Mouse (Mus musculus): ENCODE measurements around the gene Arhgap28. TPM values are rescaled to one million over a fixed set of nuclear protein-coding genes. Genes with fewer than 3 reads are reported as not detected.

The Arhgap28 gene
- polyA plus RNA-seq (2016; fragmentation: Nextera tagmentation; extraction: Ambion mirVana) = 55.7 and 57.5 TPM in 2 replicates

- Histone ChIP-seq H3K36me3 (replicated peaks) (no peaks in the 10 kb centered on the region), H3K27me3 (replicated peaks; ENCODE audit: low read depth, poor library complexity, severe bottlenecking) (no peaks in the 10 kb centered on the region), H3K4me3 (peak within 1 kb of the TSS; percentile 81), H3K9me3 (0 out of 2 replicates have a peak, but pooled peaks cover 4% of the 10 kb centered on the region), H3K27ac (replicated peaks) (peak within 1 kb of the TSS; percentile 95), H3K4me1 (peaks cover 57% of the 10 kb centered on the region)
- WGBS = under 1% methylated on average over 65 of the region's 65 CpGs
- peak; percentile 96 for DNase-seq (ENCODE audit: low spot score)
These were observed at the start of gene Arhgap28 for GRCm38 (mm10) chr17:68003741-68004560. Arhgap28 (minus strand) TSS chr17:68004120.

GRCm38 (mm10) chr17:68046341-68046675, 42.4 kb upstream of the Arhgap28 start:
- DNase-seq (ENCODE audit: low spot score) = no peak
- no peaks in the 10 kb centered on the region for H3K9me3 ChIP-seq
- no peaks in the 10 kb centered on the region for H3K27me3 ChIP-seq (replicated peaks; ENCODE audit: low read depth, poor library complexity, severe bottlenecking)
- 0 out of 2 replicates have a peak overlapping the region, but pooled peaks have one; percentile 15 for H3K27ac ChIP-seq (replicated peaks)
- 72% methylated on average over 7 of the region's 7 CpGs for WGBS
- no peak overlapping the region for H3K4me3 ChIP-seq
- H3K36me3 ChIP-seq (replicated peaks) = no peaks in the 10 kb centered on the region
- H3K4me1 ChIP-seq = peaks cover 13% of the 10 kb centered on the region; the same call in 1 of the 2 replicates

GRCm38 (mm10) chr17:68045655-68046340, 41.9 kb upstream of the Arhgap28 start:
- no peak for DNase-seq (ENCODE audit: low spot score)
- Histone ChIP-seq H3K4me1 (peaks cover 13% of the 10 kb centered on the region; the same call in 1 of the 2 replicates), H3K4me3 (no peak overlapping the region), H3K36me3 (replicated peaks) (no peaks in the 10 kb centered on the region), H3K27ac (replicated peaks) (no peak overlapping the region), H3K27me3 (replicated peaks; ENCODE audit: low read depth, poor library complexity, severe bottlenecking) (no peaks in the 10 kb centered on the region), H3K9me3 (no peaks in the 10 kb centered on the region)
- WGBS = 66% methylated on average over 8 of the region's 8 CpGs

GRCm38 (mm10) chr17:68042377-68042776, 38.5 kb upstream of the Arhgap28 start:
- H3K9me3 ChIP-seq = no peaks in the 10 kb centered on the region
- H3K4me1 ChIP-seq = peaks cover 13% of the 10 kb centered on the region; the same call in 1 of the 2 replicates
- H3K36me3 ChIP-seq (replicated peaks) = no peaks in the 10 kb centered on the region
- no peak for DNase-seq (ENCODE audit: low spot score)
- no peaks in the 10 kb centered on the region for H3K27me3 ChIP-seq (replicated peaks; ENCODE audit: low read depth, poor library complexity, severe bottlenecking)
- 96% methylated on average over 4 of the region's 4 CpGs for WGBS
- no peak overlapping the region for H3K27ac ChIP-seq (replicated peaks)
- H3K4me3 ChIP-seq = no peak overlapping the region

- H3K27ac ChIP-seq (replicated peaks) = no peak overlapping the region
- no peaks in the 10 kb centered on the region for H3K9me3 ChIP-seq
- no peaks in the 10 kb centered on the region for H3K27me3 ChIP-seq (replicated peaks; ENCODE audit: low read depth, poor library complexity, severe bottlenecking)
- no peaks in the 10 kb centered on the region for H3K36me3 ChIP-seq (replicated peaks)
- 90% methylated on average over 1 of the region's 1 CpGs for WGBS
- DNase-seq (ENCODE audit: low spot score) = no peak
- H3K4me1 ChIP-seq = no peaks in the 10 kb centered on the region
- H3K4me3 ChIP-seq = no peak overlapping the region
These were observed 33.1 kb upstream of the Arhgap28 start for GRCm38 (mm10) chr17:68037011-68037410.

GRCm38 (mm10) chr17:68029495-68029894, 25.6 kb upstream of the Arhgap28 start:
- Histone ChIP-seq H3K27me3 (replicated peaks; ENCODE audit: low read depth, poor library complexity, severe bottlenecking) (no peaks in the 10 kb centered on the region), H3K4me1 (peaks cover 11% of the 10 kb centered on the region; the same call in 1 of the 2 replicates), H3K4me3 (no peak overlapping the region), H3K36me3 (replicated peaks) (no peaks in the 10 kb centered on the region), H3K27ac (replicated peaks) (no peak overlapping the region), H3K9me3 (no peaks in the 10 kb centered on the region)
- DNase-seq (ENCODE audit: low spot score) = no peak
- 89% methylated on average over 5 of the region's 5 CpGs for WGBS

- H3K4me1 ChIP-seq = peaks cover 12% of the 10 kb centered on the region; the same call in 1 of the 2 replicates
These were observed 24.6 kb upstream of the Arhgap28 start for GRCm38 (mm10) chr17:68028519-68028918.

GRCm38 (mm10) chr17:68024327-68024726, 20.4 kb upstream of the Arhgap28 start:
- WGBS = 71% methylated on average over 7 of the region's 7 CpGs
- no peak overlapping the region for H3K27ac ChIP-seq (replicated peaks)
- DNase-seq (ENCODE audit: low spot score) = no peak
- peaks cover 16% of the 10 kb centered on the region; the same call in 1 of the 2 replicates for H3K4me1 ChIP-seq
- no peak overlapping the region for H3K4me3 ChIP-seq
- H3K36me3 ChIP-seq (replicated peaks) = no peaks in the 10 kb centered on the region
- H3K27me3 ChIP-seq (replicated peaks; ENCODE audit: low read depth, poor library complexity, severe bottlenecking) = no peaks in the 10 kb centered on the region
- no peaks in the 10 kb centered on the region for H3K9me3 ChIP-seq

More at GRCm38 (mm10) chr17:68028519-68028918, 24.6 kb upstream of the Arhgap28 start:
- Histone ChIP-seq H3K27me3 (replicated peaks; ENCODE audit: low read depth, poor library complexity, severe bottlenecking) (no peaks in the 10 kb centered on the region), H3K36me3 (replicated peaks) (no peaks in the 10 kb centered on the region), H3K9me3 (no peaks in the 10 kb centered on the region), H3K4me3 (no peak overlapping the region), H3K27ac (replicated peaks) (no peak overlapping the region)
- WGBS = 94% methylated on average over 4 of the region's 4 CpGs
- DNase-seq (ENCODE audit: low spot score) = no peak

GRCm38 (mm10) chr17:68019466-68020065, 15.6 kb upstream of the Arhgap28 start:
- Histone ChIP-seq H3K4me1 (peaks cover 5% of the 10 kb centered on the region; the same call in 1 of the 2 replicates), H3K36me3 (replicated peaks) (no peaks in the 10 kb centered on the region), H3K4me3 (no peak overlapping the region), H3K27ac (replicated peaks) (no peak overlapping the region), H3K9me3 (no peaks in the 10 kb centered on the region), H3K27me3 (replicated peaks; ENCODE audit: low read depth, poor library complexity, severe bottlenecking) (no peaks in the 10 kb centered on the region)
- 79% methylated on average over 15 of the region's 15 CpGs for WGBS
- DNase-seq (ENCODE audit: low spot score) = no peak

GRCm38 (mm10) chr17:68017095-68017494, 13.2 kb upstream of the Arhgap28 start:
- WGBS = 85% methylated on average over 3 of the region's 3 CpGs
- no peak overlapping the region for H3K4me3 ChIP-seq

GRCm38 (mm10) chr17:68011606-68012005, 7.7 kb upstream of the Arhgap28 start:
- Histone ChIP-seq H3K36me3 (replicated peaks) (no peaks in the 10 kb centered on the region), H3K4me1 (peaks cover 5% of the 10 kb centered on the region; the same call in 1 of the 2 replicates), H3K9me3 (0 out of 2 replicates have a peak, but pooled peaks cover 4% of the 10 kb centered on the region), H3K27me3 (replicated peaks; ENCODE audit: low read depth, poor library complexity, severe bottlenecking) (no peaks in the 10 kb centered on the region), H3K27ac (replicated peaks) (no peak overlapping the region), H3K4me3 (no peak overlapping the region)
- 87% methylated on average over 5 of the region's 5 CpGs for WGBS
- no peak for DNase-seq (ENCODE audit: low spot score)

More at GRCm38 (mm10) chr17:68017095-68017494, 13.2 kb upstream of the Arhgap28 start:
- no peak for DNase-seq (ENCODE audit: low spot score)
- Histone ChIP-seq H3K4me1 (peaks cover 9% of the 10 kb centered on the region), H3K9me3 (no peaks in the 10 kb centered on the region), H3K36me3 (replicated peaks) (no peaks in the 10 kb centered on the region), H3K27me3 (replicated peaks; ENCODE audit: low read depth, poor library complexity, severe bottlenecking) (no peaks in the 10 kb centered on the region), H3K27ac (replicated peaks) (no peak overlapping the region)

- H3K4me3 ChIP-seq = no peak overlapping the region
- H3K4me1 ChIP-seq = peaks cover 12% of the 10 kb centered on the region
- no peak for DNase-seq (ENCODE audit: low spot score)
- H3K9me3 ChIP-seq = 0 out of 2 replicates have a peak, but pooled peaks cover 7% of the 10 kb centered on the region
- H3K27ac ChIP-seq (replicated peaks) = no peak overlapping the region
- WGBS = 93% methylated on average over 5 of the region's 5 CpGs
- H3K36me3 ChIP-seq (replicated peaks) = no peaks in the 10 kb centered on the region
- no peaks in the 10 kb centered on the region for H3K27me3 ChIP-seq (replicated peaks; ENCODE audit: low read depth, poor library complexity, severe bottlenecking)
These were observed 6.1 kb upstream of the Arhgap28 start for GRCm38 (mm10) chr17:68010041-68010440.

Measured in embryonic facial prominence, embryonic 10.5 days (tissue).